Mouse (Mus musculus) E14TG2a.4 (cell line): ENCODE measurements around the gene Clcn6.

Source experiments
- CTCF ChIP-seq: conservative IDR thresholded peaks from 2 replicates; pipeline ENCODE4 v1.5.1; 2014; ENCODE audit warnings: low read length
- NANOG ChIP-seq: IDR thresholded peaks from 2 replicates; pipeline ENCODE4 v1.6.1; 2014; ENCODE audit warnings: borderline replicate concordance, low read length, mixed read lengths
- POU5F1 ChIP-seq: IDR thresholded peaks from 2 replicates; pipeline ENCODE4 v1.6.1; 2014; ENCODE audit warnings: low read length, borderline replicate concordance

DNA sequence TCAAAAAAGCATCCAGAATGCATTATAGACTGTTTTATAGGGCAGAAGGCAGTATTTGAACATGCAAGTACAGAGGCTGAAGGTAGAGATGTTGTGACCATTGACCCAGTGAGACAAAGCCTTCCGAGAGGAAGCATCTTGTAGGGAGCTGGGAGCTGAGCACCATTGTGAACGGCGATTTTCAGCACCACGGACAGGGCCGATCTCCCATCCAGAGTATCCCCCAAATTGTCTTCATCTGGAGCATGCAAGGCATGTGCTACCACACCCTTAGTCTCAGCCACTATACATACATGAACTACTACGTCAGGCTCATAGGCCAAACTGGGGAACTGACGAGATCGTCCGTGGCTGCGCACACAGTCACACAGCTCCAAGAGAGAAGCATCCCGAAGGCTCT, 81.5 kb downstream of the Clcn6 start:
- TF ChIP-seq CTCF, result no peak
- TF ChIP-seq NANOG, result no peak
- TF ChIP-seq POU5F1, result no peak
